Mouse (Mus musculus) limb, embryonic 13.5 days (tissue): ENCODE data around the gene Tnfrsf4. TPM values are rescaled to one million over a fixed set of nuclear protein-coding genes. Genes with fewer than 3 reads are reported as not detected.
A peak's percentile ranks its signal among the peaks of the same experiment; 100 is the strongest.

Source experiments
- ATAC-seq: fragments of 200-750 bp; cut with Nextera tagmentation; 2 replicates; pipeline ENCODE4 v1.8.0; 2017; ENCODE audit warnings: low read depth, moderate number of reproducible peaks, moderate TSS enrichment; ENCODE audit not compliant: low FRiP score
- H3K27ac ChIP-seq: fragments of 300-500 bp; sonication (generic); 2 replicates; pipeline ENCODE4 v1.5.1; 2015; ENCODE audit warnings: inconsistent platforms, mild to moderate bottlenecking, moderate library complexity
- H3K27me3 ChIP-seq: fragments of 300-500 bp; sonication (generic); 2 replicates; pipeline ENCODE4 v1.6.1; 2015; ENCODE audit warnings: mild to moderate bottlenecking, inconsistent platforms
- H3K36me3 ChIP-seq: fragments of 300-500 bp; sonication (generic); 2 replicates; pipeline ENCODE4 v1.6.1; 2015; ENCODE audit warnings: inconsistent platforms, mild to moderate bottlenecking, moderate library complexity
- H3K4me1 ChIP-seq: fragments of 300-500 bp; sonication (generic); 2 replicates; pipeline ENCODE4 v1.6.1; 2015; ENCODE audit warnings: inconsistent platforms
- H3K4me2 ChIP-seq: fragments of 300-500 bp; sonication (generic); replicated peaks from 2 replicates; pipeline ENCODE4 v1.6.1; 2015; ENCODE audit warnings: inconsistent platforms, mild to moderate bottlenecking, moderate library complexity
- H3K4me3 ChIP-seq: fragments of 300-500 bp; sonication (generic); 2 replicates; pipeline ENCODE4 v1.5.1; 2015; ENCODE audit warnings: moderate library complexity, mild to moderate bottlenecking, inconsistent platforms
- H3K9ac ChIP-seq: fragments of 300-500 bp; sonication (generic); 2 replicates; pipeline ENCODE4 v1.6.1; 2015; ENCODE audit warnings: mild to moderate bottlenecking, inconsistent platforms
- H3K9me3 ChIP-seq: fragments of 300-500 bp; sonication (generic); 2 replicates; pipeline ENCODE4 v1.6.1; 2016; ENCODE audit warnings: inconsistent platforms
- WGBS: fragments of 180-500 bp; shearing (Covaris S2); methylation state at CpG from one replicate; pipeline ENCODE4 v1.1.7; 2015; 5-methylcytosine and 5-hydroxymethylcytosine counted together
- polyA plus RNA-seq: library from polyadenylated mRNA; unstranded; fragments of >200 nt; fragmentation: Nextera tagmentation; extraction: Ambion mirVana; gene quantifications from 2 replicates; pipeline ENCODE4 v1.2.1, GENCODE M21; 2015

Gene Tnfrsf4
- polyA plus RNA-seq, 1 experiment from 2014 or later = 0.85 TPM

DNA sequence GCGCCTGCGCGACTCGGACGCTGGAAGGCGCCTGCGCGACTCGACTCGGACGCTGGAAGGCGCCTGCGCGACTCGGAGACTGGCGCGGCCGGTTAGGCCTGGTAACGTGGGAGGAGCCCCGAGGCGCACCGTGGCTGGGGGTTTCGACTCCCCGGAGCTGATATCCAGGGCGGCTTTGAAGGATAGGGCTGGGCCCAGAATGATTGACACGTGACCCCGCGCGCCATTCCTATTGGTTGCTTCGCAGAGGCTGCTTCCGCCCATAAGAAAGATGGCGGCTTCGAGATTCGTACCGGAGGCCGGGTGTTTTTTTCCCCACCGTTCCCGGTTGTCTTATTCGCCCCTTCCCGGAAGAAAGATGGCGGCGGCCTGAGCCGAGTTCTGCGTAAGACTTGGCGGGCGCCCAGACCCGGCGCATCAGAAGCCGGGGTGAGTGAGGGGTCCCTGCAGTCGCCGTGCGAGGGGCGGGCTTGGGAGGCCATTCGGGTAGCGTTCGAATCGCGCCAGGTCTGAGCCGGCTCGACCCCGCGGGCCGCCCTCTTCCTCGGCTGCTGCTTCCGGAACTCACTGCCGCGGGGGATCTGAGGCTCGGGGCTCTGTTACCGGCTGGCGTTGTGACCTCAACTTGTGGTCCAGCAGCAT lies 20.6 kb upstream of the Tnfrsf4 start:
- Histone ChIP-seq H3K4me1 (peaks cover 27% of the 10 kb centered on the region), H3K27me3 (no peaks in the 10 kb centered on the region), H3K4me2 (peak overlapping the region; percentile 80), H3K9ac (peak overlapping the region; percentile 89), H3K36me3 (peaks cover 36% of the 10 kb centered on the region), H3K9me3 (no peaks in the 10 kb centered on the region), H3K4me3 (peak overlapping the region; percentile 84), H3K27ac (peak overlapping the region; percentile 86)
- WGBS = under 1% methylated on average over 70 of the region's 70 CpGs
- ATAC-seq = peak; percentile 89

- Histone ChIP-seq H3K4me3 (peak overlapping the region; percentile 84), H3K9ac (peak overlapping the region; percentile 89), H3K9me3 (no peaks in the 10 kb centered on the region), H3K4me2 (peak overlapping the region; percentile 80), H3K27me3 (no peaks in the 10 kb centered on the region), H3K4me1 (peaks cover 27% of the 10 kb centered on the region), H3K36me3 (peaks cover 42% of the 10 kb centered on the region), H3K27ac (peak overlapping the region; percentile 86)
- no peak for ATAC-seq
- WGBS = 5% methylated on average over 15 of the region's 15 CpGs
Measured at GRCm38 (mm10) chr4:155993606-155994005, 20.0 kb upstream of the Tnfrsf4 start.

- Histone ChIP-seq H3K9ac (no peak overlapping the region), H3K4me2 (no peak overlapping the region), H3K27me3 (no peaks in the 10 kb centered on the region), H3K27ac (no peak overlapping the region), H3K4me1 (no peaks in the 10 kb centered on the region), H3K36me3 (peaks cover 94% of the 10 kb centered on the region), H3K9me3 (no peaks in the 10 kb centered on the region), H3K4me3 (no peak overlapping the region)
- ATAC-seq = no peak
- 92% methylated on average over 3 of the region's 3 CpGs for WGBS
Measured at GRCm38 (mm10) chr4:156004109-156004508, 9.5 kb upstream of the Tnfrsf4 start.

GRCm38 (mm10) chr4:156008369-156008768 lies 5.3 kb upstream of the Tnfrsf4 start:
- WGBS = 93% methylated on average over 4 of the region's 4 CpGs
- Histone ChIP-seq H3K9me3 (no peaks in the 10 kb centered on the region), H3K4me1 (no peaks in the 10 kb centered on the region), H3K27ac (no peak overlapping the region), H3K4me2 (no peak overlapping the region), H3K9ac (no peak overlapping the region), H3K4me3 (no peak overlapping the region), H3K27me3 (no peaks in the 10 kb centered on the region), H3K36me3 (peaks cover 94% of the 10 kb centered on the region)
- no peak for ATAC-seq

DNA sequence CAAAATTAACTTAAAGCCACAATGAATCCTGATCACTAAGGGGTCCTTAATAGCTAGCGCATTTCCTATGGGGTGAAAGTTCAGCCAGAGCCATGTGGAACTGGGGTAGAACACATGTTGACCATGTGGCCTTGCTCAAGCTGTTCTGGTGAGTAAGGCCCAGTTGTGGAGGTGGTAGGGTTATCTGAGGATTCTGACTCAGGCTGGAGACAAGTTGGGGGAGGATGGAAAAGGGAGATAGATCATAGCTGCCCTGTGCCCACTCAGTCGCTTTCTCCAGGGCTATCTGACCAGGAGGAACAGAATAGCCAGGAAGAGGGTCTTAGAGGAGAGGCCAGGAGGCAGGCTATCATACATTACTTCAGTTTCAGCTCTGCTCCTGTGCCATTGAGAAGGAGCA lies 793 bp downstream of the Tnfrsf4 start:
- H3K4me3 ChIP-seq = no peak overlapping the region
- H3K27ac ChIP-seq = no peak overlapping the region
- H3K9me3 ChIP-seq = no peaks in the 10 kb centered on the region
- no peak for ATAC-seq
- H3K9ac ChIP-seq = no peak overlapping the region
- no peaks in the 10 kb centered on the region for H3K27me3 ChIP-seq
- peaks cover 54% of the 10 kb centered on the region for H3K36me3 ChIP-seq
- 78% methylated on average over 2 of the region's 2 CpGs for WGBS
- H3K4me1 ChIP-seq = no peaks in the 10 kb centered on the region
- no peak overlapping the region for H3K4me2 ChIP-seq

- no peaks in the 10 kb centered on the region for H3K4me1 ChIP-seq
- no peak overlapping the region for H3K27ac ChIP-seq
- H3K27me3 ChIP-seq = no peaks in the 10 kb centered on the region
- ATAC-seq = no peak
- 88% methylated on average over 12 of the region's 12 CpGs for WGBS
- H3K4me3 ChIP-seq = no peak overlapping the region
- no peaks in the 10 kb centered on the region for H3K9me3 ChIP-seq
- no peak overlapping the region for H3K4me2 ChIP-seq
- H3K36me3 ChIP-seq = peaks cover 24% of the 10 kb centered on the region
- H3K9ac ChIP-seq = no peak overlapping the region
Measured at GRCm38 (mm10) chr4:156019771-156020170, 6.1 kb downstream of the Tnfrsf4 start.

GRCm38 (mm10) chr4:156021381-156021780 lies 7.7 kb downstream of the Tnfrsf4 start:
- Histone ChIP-seq H3K4me3 (no peak overlapping the region), H3K36me3 (peaks cover 30% of the 10 kb centered on the region), H3K27me3 (no peaks in the 10 kb centered on the region), H3K4me2 (no peak overlapping the region), H3K27ac (no peak overlapping the region), H3K4me1 (peaks cover 8% of the 10 kb centered on the region), H3K9ac (no peak overlapping the region), H3K9me3 (no peaks in the 10 kb centered on the region)
- WGBS = 72% methylated on average over 3 of the region's 3 CpGs
- ATAC-seq = no peak

- Histone ChIP-seq H3K9ac (no peak overlapping the region), H3K4me3 (no peak overlapping the region), H3K4me1 (peaks cover 8% of the 10 kb centered on the region), H3K9me3 (no peaks in the 10 kb centered on the region), H3K4me2 (no peak overlapping the region), H3K27ac (no peak overlapping the region), H3K36me3 (peaks cover 33% of the 10 kb centered on the region), H3K27me3 (no peaks in the 10 kb centered on the region)
- 63% methylated on average over 9 of the region's 9 CpGs for WGBS
- ATAC-seq = no peak
Measured at GRCm38 (mm10) chr4:156021942-156022419, 8.3 kb downstream of the Tnfrsf4 start.

DNA sequence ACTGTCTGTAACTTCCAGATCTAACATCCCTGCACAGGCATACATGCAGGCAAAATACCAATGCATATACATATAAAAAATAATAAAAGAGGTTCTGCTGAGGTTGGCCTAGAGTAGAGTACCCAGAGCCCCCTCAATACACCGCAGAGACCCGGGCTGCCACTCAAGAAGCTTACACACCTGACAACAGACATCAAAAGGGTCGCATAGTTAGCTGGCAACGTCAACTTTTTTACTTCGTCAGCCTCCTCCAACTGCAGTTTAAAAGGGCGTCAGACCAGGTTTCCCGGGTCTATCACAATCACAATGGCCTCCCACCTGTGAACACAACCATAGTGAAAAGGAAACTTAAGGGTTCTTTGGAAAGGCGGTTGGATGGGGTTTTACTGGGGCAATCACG lies 9.9 kb downstream of the Tnfrsf4 start:
- 78% methylated on average over 9 of the region's 9 CpGs for WGBS
- Histone ChIP-seq H3K27me3 (no peaks in the 10 kb centered on the region), H3K4me2 (no peak overlapping the region), H3K4me3 (no peak overlapping the region), H3K4me1 (peaks cover 8% of the 10 kb centered on the region), H3K36me3 (peaks cover 48% of the 10 kb centered on the region), H3K9ac (no peak overlapping the region), H3K9me3 (no peaks in the 10 kb centered on the region), H3K27ac (no peak overlapping the region)
- ATAC-seq = no peak

DNA sequence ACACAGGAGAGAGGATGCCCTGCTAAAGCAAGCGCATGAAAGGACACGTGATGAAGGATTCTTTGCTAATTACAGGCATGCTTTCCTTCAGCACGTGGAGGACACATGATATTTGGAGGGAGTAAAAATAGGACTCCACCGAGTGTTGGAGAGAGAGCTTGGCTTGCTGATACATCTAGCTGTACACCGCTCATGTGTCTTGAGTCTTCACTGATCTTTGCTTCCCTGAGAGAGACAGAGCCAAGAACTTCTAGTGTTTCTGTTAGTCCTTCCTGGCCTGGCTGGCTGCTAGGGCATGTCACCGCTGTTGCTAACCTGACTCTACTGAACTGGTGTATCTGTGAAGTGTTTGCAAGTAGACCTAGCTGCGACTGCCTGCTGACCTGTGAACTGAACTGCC lies 10.5 kb downstream of the Tnfrsf4 start:
- no peak overlapping the region for H3K27ac ChIP-seq
- WGBS = 87% methylated on average over 7 of the region's 7 CpGs
- H3K4me1 ChIP-seq = peaks cover 8% of the 10 kb centered on the region
- H3K9ac ChIP-seq = no peak overlapping the region
- no peaks in the 10 kb centered on the region for H3K9me3 ChIP-seq
- no peak overlapping the region for H3K4me3 ChIP-seq
- H3K36me3 ChIP-seq = peaks cover 52% of the 10 kb centered on the region
- H3K4me2 ChIP-seq = no peak overlapping the region
- ATAC-seq = no peak
- no peaks in the 10 kb centered on the region for H3K27me3 ChIP-seq

DNA sequence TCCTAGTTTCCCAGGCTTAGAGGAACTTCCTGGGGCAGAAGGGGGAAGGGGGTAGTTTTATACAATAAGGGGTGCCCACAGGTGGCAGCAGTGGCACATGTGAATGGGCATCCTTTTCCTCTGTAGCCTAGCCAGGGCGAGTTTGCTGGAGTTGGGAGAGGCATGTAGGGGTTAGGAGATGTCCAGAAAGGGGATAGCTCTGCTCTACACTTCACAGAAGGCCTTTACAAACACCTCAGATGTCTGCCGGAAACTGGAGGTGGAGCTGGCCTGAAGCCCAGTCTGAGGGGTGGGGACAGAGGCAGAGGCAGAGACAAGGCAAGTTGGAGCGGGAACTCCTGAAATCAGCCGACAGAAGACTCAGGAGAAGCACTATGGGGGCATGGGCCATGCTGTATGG lies 12.4 kb downstream of the Tnfrsf4 start, which contains the start of gene Tnfrsf18:
Gene Tnfrsf18, plus strand, starts transcription at position 152 of the 400 bp plus-strand sequence.
- WGBS = 51% methylated on average over 4 of the region's 4 CpGs
- no peak within 1 kb of the TSS for H3K4me3 ChIP-seq
- H3K27me3 ChIP-seq = no peaks in the 10 kb centered on the region
- no peak for ATAC-seq
- peak within 1 kb of the TSS; percentile 40 for H3K9ac ChIP-seq
- peak within 1 kb of the TSS; percentile 33; the same call in 1 of the 2 replicates for H3K27ac ChIP-seq
- H3K4me1 ChIP-seq = peaks cover 18% of the 10 kb centered on the region
- H3K4me2 ChIP-seq = peak within 1 kb of the TSS; percentile 2; the same call in 1 of the 2 replicates
- no peaks in the 10 kb centered on the region for H3K9me3 ChIP-seq
- H3K36me3 ChIP-seq = peaks cover 50% of the 10 kb centered on the region

DNA sequence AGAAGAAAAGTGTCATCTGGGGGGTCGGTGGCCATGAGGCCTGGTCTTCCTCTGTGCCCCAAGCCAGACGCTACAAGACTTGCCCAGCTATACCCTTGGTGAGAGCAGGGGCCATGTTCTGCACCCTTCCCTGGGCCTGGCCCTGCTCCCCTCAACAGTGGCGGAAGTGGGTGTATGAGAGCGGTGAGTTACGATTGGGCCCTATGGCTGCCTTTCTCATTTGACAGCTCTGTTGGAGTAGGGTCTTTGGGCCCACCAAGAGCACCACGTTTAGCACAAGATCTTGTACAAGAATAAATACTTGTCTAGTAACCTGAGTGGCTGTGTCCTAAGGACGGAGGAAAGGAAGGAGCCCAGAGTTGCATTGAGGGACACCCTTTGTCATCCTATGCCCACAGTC lies 14.9 kb downstream of the Tnfrsf4 start:
- Histone ChIP-seq H3K9me3 (no peaks in the 10 kb centered on the region), H3K9ac (no peak overlapping the region), H3K27ac (no peak overlapping the region), H3K27me3 (no peaks in the 10 kb centered on the region; the same call in 1 of the 2 replicates), H3K4me2 (no peak overlapping the region), H3K36me3 (peaks cover 37% of the 10 kb centered on the region), H3K4me3 (no peak overlapping the region), H3K4me1 (peaks cover 33% of the 10 kb centered on the region)
- no peak for ATAC-seq
- WGBS = 90% methylated on average over 7 of the region's 7 CpGs

DNA sequence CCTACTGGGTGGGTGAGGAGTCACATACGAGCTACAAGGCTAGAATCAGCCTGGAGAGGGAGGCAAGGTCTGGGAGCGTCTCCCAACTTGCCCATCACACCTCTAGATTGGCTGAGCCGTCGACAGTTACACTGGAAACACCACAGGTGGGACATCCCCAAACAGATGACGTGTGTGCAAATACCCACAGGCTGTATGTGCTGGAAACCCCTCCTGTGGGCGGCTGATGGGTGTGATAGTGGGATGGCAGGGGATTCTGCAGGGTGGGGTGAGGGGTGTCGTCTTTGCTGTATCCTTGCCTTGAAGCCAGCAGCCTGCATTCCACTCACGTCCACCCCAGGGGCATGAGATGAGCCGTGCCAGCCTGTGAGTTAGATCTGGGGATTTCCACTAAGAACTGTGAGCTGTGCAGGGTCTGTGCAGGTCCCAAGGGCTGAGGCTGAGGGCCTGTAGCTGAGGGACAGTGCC lies 17.0 kb downstream of the Tnfrsf4 start:
- Histone ChIP-seq H3K9ac (peak overlapping the region; percentile 71), H3K4me3 (peak overlapping the region; percentile 58), H3K9me3 (no peaks in the 10 kb centered on the region), H3K36me3 (peaks cover 34% of the 10 kb centered on the region), H3K27me3 (peaks cover 19% of the 10 kb centered on the region), H3K4me1 (peaks cover 36% of the 10 kb centered on the region), H3K27ac (peak overlapping the region; percentile 95; the same call in 1 of the 2 replicates), H3K4me2 (peak overlapping the region; percentile 80)
- no peak for ATAC-seq
- WGBS = 57% methylated on average over 9 of the region's 9 CpGs
